Mouse (Mus musculus) right cerebral cortex, postnatal 36 days (tissue): ENCODE results near the gene Mmrn2.
"Not testable (repeated sequence)": the region's sequence is repeated elsewhere in the genome, so short reads cannot be mapped to it uniquely, and the experiment has no call there.

Experiments
- DNase-seq, 2 experiments: peaks; one replicate each; pipeline ENCODE4 v3.0.0; 2022; ENCODE audit warnings: low spot score in 2 of 2, mixed read lengths in 1 of 2

The Mmrn2 gene

DNA sequence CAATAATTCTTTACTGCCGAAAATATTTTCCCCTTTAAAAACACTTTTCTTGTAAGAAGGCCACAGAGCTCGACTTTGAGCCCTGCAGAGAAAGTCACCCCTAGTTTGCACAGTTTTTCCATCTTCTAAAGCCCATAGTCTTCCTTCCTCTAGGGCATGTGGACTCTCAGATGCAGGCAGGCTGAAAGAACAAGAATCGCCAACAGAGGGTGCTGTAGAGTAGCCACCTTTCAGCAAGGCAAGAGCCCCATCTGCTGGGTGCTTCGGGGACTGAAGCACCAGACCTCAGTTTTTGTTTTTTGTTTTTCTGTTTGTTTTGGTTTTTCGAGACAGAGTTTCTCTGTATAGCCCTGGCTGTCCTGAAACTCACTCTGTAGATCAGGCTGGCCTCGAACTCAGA lies 25.9 kb downstream of the Mmrn2 start:
- DNase-seq = peak; percentile 20 to 26

DNA sequence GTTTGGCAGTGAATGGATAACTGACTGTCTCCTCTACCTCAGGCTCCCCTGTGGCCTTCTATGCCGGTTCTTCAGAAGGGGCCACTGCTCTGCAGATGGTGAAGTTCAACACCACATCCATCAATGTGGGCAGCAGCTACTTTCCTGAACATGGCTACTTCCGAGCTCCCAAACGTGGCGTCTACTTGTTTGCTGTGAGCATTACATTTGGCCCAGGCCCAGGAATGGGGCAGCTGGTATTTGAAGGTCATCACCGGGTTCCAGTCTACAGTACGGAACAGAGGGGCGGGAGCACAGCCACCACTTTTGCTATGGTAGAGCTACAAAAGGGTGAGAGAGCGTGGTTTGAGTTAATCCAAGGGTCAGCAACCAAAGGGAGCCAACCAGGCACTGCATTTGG lies 27.6 kb downstream of the Mmrn2 start:
- DNase-seq = no peak

DNA sequence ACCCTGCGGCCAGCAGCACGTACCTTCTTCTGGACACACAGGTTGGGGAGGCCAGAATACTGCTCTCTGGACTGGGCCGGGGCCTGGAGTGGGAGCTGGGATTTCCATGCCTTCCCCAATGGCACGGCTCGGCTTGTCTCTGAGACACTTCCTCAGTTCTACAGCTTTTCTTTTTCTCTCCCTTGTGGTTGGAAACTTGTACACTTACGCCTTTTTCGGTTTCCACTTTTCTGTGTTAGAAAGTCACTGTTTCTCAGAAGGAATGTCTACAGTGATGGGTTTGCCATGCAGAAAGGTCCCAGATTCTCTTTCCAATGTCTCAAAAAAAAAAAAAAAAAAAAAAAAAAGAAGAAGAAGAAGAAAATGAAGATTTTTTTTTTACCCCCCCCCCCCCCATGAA lies 28.2 kb downstream of the Mmrn2 start:
- DNase-seq = no peak

DNA sequence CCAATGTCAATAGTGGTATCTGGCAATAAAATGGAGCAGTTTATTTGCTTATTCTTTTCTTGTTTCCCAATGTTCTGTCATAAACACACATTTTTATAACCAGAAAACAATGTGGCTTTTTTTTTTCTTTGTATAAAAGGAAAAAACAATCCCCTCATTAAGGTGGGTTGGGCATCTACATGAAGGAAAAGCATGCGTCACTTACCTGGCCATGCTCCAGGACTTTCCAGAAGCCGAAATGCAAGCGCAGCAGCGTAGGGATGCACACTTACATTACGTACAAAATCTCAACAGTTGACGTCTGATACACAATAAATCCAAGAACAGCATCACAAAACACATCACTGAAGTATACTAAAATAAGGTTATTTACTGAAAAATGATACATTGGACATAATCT lies 35.5 kb downstream of the Mmrn2 start:
- no peak for DNase-seq

DNA sequence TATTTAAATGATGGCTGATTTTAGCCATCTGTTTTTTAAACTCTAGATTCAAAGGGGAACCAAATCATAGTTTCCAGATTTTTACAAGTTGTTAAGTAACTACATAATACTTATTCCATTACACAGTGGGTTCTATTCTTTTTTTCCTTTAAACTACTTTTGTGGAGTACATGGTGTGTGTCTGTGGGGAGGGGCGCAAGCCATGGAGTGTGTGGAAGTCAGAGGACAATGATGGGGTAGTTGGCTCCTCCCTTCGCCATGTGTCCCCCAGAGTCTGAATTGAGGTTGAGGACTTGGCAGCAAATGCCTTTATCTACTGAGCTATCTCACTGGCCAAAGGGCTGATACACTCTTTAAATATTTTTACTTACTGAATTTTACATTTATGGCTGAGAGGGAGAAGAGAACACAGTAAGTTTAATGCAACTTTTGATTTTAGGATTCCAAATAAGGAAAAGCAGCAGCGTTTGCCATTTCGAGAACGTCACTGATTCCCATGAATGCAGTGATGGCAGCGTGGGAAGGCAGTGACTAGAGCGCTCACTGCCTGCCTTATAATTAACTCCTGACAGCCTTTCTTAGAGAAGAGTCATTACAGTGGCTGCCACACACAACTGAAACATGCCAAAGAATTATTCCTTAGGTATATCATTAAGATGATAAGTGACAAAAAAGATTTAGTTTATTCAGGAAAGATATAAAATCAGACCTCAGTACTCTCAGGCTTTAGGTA lies 37.1 kb downstream of the Mmrn2 start:
- DNase-seq = no peak

DNA sequence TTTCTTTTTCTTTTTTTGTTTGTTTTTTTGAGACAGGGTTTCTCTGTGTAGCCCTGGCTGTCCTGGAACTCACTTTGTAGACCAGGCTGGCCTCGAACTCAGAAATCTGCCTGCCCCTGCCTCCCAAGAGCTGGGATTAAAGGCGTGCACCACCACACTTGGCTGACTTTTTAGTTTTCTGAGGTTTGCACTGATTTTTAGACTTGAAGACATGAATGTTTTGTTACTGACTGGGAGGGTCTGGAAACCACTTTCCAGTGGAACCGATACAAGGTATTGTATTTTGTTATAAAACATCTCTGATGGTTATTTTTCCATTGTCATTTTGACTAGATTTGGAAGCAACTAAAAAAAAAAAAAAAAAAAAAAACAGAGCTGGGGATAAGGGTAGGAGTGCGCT lies 41.7 kb downstream of the Mmrn2 start:
- DNase-seq = not testable (repeated sequence)

DNA sequence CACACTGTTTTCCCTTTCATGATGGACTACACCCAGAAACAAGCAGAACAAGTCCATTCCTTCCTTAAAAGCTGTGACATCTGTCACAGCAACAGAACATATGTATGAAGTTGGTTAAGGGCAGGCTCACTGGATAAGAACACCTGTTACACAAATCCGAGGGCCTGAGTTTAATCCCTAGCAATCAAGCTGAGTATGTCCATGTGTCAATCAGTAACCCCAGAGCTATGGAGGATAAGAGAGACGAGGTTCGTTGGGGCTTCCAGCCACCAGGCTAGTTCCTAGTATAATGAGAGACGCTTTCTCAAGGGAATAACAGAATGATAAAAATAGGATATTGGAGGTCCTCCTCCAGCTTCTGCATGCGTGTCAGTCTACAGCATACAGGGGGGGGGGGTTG lies 42.2 kb downstream of the Mmrn2 start:
- DNase-seq = no peak

DNA sequence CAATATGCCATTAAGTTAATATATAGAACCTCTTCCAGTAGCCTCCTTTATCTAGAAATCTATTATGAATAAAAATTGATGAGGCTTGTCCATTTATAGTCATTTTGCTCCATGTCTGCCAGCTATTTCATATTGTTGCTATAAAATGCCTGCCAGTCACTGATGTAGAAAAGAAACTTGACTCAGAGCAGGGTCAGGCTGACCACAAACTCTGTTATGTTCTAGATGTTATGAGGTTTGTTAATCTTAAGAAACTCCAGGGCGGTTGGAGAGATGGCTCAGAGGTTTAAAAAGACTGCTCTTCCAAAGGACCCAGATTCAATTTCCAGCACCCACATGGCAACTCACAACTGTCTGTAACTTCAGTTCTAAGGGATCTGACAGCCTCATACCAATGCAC lies 45.8 kb downstream of the Mmrn2 start:
- DNase-seq = no peak

DNA sequence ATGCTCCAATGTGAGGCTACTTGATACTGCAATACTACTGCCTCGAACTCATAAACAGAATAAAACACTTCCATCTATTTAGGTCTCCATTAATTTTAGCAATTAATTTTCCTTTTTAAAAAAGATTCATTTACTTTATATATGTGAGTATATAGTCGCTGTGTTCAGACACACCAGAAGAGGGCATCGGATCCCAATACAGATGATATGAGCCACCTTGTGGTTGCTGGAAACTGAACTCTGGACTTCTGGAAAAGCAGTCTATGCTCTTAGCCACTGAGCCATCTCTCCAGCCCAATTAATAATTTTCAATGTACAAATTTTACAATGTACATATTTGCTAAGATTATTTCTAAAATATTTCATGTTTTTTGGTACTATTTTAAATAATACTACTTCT lies 53.0 kb downstream of the Mmrn2 start:
- DNase-seq = no peak

DNA sequence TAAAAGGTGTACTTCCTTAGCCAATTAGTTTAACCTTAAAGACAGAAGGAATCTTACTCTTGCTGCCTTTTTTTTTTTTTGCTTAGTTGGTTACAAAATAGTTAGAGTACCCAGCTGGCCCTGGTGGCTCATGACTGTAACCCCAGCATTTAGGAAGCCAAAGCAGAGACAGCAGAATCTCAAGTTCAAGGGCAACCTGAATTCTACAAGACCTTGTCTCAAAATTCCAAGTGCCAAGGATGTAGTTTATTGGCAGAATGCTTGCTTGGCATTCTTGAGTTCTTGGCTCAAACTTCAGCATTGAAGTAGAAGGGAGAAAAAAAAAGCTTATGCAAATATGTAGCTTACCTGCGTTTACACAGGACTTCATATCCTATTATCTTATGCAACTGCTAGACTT lies 53.8 kb downstream of the Mmrn2 start:
- DNase-seq = no peak

DNA sequence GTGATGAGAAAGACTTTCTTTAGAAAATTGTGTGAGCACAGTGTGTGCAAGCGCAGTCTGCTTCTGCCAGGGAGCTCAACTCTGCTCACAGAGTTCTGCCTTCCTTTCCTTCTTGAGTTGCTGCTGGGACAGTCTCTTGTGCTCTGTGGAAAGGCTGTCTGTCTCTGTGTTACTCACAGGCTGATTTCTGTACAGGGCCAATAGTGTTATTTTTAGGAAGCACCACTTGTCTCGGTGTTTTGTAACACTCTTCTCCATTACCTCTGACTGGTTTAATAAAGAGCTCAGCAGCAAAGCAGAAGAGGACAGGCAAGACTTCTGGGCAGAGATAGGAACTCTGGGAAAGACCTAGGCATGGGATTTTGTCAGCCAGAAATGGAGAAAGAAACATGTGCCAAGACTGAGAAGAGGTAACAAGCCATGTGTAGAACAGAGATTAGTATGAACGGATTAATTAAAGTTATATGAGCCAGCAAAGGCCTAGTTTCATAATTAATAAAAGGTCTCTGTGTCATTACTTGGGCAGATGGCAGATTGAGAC lies 65.3 kb downstream of the Mmrn2 start:
- DNase-seq = no peak

DNA sequence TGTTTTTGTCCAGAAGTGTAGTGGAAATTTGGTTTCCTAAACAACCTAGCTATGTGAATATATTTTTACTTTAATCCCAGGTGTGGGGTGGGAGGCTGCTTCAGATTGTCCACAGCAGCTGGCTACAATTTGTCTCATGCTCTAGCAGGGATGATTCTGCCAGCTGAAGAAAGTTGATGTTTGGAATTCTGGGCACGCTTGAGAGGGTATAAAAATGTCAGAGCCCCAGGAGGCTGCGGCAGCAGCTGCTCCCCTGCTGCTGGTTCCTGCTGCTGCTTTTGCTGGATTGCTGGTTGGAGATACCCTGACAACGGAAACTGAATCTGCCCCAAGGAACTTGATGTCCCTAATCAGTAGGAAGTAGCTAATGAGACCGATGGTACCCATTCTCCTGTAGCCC lies 67.3 kb downstream of the Mmrn2 start:
- DNase-seq = no peak

DNA sequence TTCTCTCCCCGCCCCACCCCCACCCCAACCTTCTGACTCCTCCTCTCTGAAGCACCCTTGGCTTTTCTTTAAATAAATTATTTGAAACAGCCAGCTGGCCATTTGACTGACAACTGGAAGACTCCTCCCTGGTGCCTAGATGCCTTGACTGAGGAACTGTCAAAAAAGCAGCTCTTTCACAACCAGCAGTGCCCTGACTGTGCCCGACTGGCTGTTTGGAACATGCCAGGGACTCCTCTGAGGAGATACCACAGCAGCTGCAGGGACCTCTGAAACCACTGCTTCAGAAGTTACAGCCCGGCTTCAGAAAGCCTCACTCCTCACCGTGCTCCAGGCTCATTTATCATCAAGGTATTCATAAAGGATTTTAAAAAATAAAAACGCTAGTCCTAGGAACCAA lies 69.1 kb downstream of the Mmrn2 start:
- no peak for DNase-seq

DNA sequence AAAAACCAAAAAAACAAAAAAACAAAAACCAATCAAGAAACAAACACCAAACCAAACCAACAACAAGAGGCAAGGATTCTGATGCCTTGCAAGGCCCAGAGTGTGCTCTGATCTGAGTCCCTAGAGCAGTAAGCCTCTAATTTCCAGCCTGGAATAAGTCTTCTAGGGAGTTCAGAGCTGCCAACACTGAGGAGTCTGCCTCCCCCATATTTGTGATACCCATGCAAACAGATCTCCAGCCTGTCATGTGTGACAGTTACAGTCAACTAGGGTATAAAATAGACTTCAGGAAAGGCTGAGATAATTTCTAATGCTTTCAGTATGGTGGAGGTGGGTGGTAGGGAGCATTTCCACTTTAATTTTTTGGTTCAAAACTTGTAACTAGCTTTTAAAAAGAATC lies 69.7 kb downstream of the Mmrn2 start:
- DNase-seq = no peak

DNA sequence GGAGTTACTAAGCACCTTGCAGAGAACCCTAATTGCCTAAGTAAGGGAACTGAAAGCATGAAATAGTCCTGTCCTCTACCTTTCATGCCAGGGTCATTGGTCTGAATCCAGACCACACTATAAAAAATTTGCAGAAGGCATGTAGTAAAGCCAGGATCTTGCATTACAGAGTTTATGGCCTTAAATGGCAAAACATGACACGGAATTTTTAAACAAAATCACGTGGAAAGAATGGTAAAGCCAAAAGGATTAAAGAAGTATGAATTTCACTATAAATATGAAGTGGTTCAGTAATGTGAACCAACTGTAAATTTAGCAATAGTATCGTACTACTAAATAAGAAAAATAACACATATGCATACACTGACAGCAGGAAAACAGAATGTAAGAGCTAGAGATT lies 70.1 kb downstream of the Mmrn2 start:
- DNase-seq = no peak

DNA sequence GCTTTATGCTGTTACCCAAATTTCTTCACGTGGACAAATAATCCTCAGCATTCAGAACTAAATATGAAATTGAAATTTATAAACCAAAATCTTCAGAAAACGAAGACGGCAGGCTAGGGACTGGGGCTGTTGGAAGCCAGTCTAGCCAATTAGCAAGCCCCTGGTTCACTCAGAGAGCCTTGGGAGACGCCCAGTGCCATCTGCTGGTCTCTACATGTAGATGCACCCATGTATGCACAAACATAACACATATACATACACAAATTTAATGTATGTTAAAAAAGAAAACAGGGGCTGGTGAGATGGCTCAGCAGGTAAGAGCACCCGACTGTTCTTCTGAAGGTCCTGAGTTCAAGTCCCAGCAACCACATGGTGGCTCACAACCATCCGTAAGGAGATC lies 71.4 kb downstream of the Mmrn2 start:
- no peak for DNase-seq

DNA sequence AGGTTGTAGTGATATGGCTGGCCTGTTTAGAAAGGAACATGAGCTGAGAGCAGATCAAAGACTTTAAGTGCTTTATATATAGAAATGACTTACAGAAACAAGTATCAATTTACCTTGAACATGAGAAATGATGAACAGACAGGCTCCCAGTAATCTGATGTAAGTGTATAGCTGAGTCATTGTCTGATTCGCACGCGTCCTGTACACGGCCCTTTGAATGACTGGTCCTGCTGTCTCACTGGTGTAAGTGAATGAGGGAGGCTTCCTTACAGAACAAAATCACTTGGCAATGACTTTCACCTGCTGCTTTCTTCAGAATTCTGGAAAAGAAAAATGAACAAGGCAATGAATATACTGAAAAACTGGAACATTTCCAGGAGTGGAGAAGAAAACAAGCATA lies 72.4 kb downstream of the Mmrn2 start:
- DNase-seq = no peak

DNA sequence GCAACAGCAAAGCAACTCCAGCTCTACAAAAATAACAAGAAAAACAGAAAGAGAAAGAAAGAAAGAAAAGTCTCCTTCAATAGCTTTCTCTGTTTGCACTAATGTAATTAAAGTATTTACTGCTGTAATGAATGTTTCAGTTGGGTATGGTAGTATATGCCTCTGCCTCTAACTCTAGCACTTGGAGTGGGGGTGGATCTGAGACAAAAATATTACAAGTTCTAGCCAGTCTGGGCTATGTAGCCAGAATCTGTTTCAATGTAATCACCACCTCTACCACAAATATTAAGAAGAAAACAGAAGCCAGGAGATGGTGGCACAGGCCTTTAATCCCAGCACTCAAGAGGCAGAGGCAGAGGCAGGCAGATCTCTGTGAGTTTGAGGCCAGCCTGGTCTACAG lies 73.1 kb downstream of the Mmrn2 start:
- no peak for DNase-seq

DNA sequence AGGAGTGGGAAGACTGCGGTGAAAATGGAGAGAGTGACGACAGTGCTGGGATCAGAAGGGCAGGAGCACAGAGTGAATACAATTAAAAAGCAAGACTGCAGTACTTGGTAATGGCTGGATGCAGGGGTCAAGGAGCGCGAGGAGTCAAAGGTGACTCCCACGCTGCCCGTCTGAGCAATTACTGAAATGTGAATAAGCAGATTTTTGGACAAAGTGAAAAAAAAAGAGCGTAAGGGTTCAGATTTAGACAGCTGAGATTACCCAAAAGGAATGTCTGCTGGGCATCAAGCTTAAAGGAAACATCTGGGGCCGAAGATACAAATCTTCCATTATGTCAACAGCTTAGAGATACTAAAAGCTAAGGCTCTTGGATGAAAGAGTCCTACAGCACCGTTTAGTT lies 74.5 kb downstream of the Mmrn2 start:
- DNase-seq = no peak

DNA sequence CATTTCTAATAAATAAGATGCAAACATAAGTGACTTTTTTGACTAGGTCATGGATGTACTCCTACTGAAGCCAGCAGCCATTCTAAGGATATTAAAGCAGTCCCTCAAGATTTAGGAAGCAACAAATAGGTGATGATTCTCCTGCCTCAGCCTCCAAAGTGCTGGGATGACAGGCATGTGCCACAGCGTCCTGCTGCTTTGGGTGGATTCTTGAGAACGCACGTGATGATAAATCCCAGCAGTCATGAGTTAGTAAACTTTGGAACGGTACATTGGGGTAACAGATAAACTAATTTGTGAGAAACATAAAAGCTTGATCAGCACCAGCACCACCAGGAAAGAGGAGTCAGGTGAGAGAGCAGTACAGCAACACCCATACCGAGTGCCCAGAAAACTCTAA lies 75.2 kb downstream of the Mmrn2 start:
- no peak for DNase-seq

DNA sequence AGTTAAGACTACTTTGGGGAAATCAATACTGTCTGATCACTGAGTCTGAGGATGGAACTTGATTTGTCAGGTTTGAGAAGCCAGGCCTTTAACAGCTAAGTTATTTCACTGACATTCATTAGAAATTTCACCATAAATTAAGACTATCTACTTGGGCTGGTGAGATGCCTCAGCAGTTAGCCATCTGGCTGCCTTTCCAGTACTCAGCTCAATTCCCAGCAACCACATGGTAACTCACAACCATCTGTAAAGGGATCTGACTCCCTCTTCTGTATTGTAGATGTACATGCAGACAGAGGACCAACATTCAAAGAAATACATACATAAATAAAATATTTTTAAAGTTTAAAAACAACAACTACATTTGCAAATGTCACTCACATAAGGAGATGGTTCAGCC lies 76.6 kb downstream of the Mmrn2 start:
- no peak for DNase-seq

DNA sequence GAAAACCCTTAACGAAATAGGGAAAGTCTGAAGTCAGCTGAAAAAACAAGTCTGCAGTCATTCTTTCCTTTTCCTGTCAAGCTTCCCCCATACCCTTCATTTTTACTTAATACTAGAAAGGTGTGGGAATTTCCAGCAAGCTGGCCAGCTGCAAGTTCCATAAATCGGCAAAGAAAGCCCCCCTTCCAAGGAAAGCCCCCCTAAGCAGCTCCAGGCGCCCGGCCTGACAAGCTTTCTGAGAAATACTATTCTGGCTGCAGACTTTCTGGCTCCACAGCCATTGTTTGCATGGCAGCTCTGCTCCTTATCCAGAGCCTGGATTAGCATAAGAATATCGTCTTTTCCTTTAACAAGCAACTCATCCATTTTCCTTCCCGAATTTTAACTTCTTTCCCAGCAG lies 78.4 kb downstream of the Mmrn2 start:
- no peak for DNase-seq
